Mouse (Mus musculus) C2C12 (cell line): ENCODE data around the gene Elmsan1. TPM values are rescaled to one million over a fixed set of nuclear protein-coding genes. Genes with fewer than 3 reads are reported as not detected.

Experiments
- H3K27me3 ChIP-seq: one replicate; pipeline ENCODE4 v1.6.1; 2011; ENCODE audit not compliant: control insufficient read depth, insufficient read depth, insufficient read length
- H3K36me3 ChIP-seq: one replicate; pipeline ENCODE4 v1.6.1; 2011; ENCODE audit not compliant: control insufficient read depth, insufficient read depth
- H3K4me3 ChIP-seq: one replicate; pipeline ENCODE4 v1.5.1; 2011; ENCODE audit warnings: mild to moderate bottlenecking, control low read depth; ENCODE audit not compliant: poor library complexity, insufficient read depth, severe bottlenecking
- H3K79me2 ChIP-seq: one replicate; pipeline ENCODE4 v1.6.1; 2011; ENCODE audit not compliant: control insufficient read depth, insufficient read depth
- H3K79me3 ChIP-seq: one replicate; pipeline ENCODE4 v1.6.1; 2011; ENCODE audit warnings: low read depth, control low read depth
- H3ac ChIP-seq: one replicate; pipeline ENCODE3; 2011; ENCODE audit warnings: low read depth; ENCODE audit not compliant: control insufficient read depth, insufficient read length
- CEBPB ChIP-seq: IDR thresholded peaks from one replicate; pipeline ENCODE4 v1.6.1; 2011; ENCODE audit warnings: low read depth, mild to moderate bottlenecking, control low read depth, moderate library complexity
- CTCF ChIP-seq: IDR thresholded peaks from one replicate; pipeline ENCODE4 v1.5.1; 2011; ENCODE audit not compliant: control insufficient read depth, insufficient read depth, insufficient read length
- FOSL1 ChIP-seq: IDR thresholded peaks from one replicate; pipeline ENCODE4 v1.8.0; 2011; ENCODE audit warnings: mild to moderate bottlenecking, low read length; ENCODE audit not compliant: poor library complexity, insufficient read depth, severe bottlenecking
- MAX ChIP-seq: IDR thresholded peaks from one replicate; pipeline ENCODE4 v1.6.1; 2011; ENCODE audit warnings: mild to moderate bottlenecking, control low read depth
- MYOD1 ChIP-seq: IDR thresholded peaks from one replicate; pipeline ENCODE4 v1.6.1; 2011; ENCODE audit warnings: low read depth; ENCODE audit not compliant: control insufficient read depth, insufficient read length
- MYOG ChIP-seq: IDR thresholded peaks from one replicate; pipeline ENCODE4 v1.6.1; 2011; ENCODE audit not compliant: control insufficient read depth, insufficient read length; ENCODE audit errors: extremely low read depth
- USF1 ChIP-seq: IDR thresholded peaks from one replicate; pipeline ENCODE4 v1.6.1; 2011; ENCODE audit warnings: low read depth, mild to moderate bottlenecking, control low read depth, moderate library complexity
- polyA plus RNA-seq: library from polyadenylated mRNA; unstranded; fragments of >200 nt; fragmentation: generic; extraction: Trizol; gene quantifications from one replicate; pipeline ENCODE4 v1.2.1, GENCODE M21; 2012; ENCODE audit warnings: missing spikeins

Gene Elmsan1
- polyA plus RNA-seq, 1 experiment, result 6.5 TPM

DNA sequence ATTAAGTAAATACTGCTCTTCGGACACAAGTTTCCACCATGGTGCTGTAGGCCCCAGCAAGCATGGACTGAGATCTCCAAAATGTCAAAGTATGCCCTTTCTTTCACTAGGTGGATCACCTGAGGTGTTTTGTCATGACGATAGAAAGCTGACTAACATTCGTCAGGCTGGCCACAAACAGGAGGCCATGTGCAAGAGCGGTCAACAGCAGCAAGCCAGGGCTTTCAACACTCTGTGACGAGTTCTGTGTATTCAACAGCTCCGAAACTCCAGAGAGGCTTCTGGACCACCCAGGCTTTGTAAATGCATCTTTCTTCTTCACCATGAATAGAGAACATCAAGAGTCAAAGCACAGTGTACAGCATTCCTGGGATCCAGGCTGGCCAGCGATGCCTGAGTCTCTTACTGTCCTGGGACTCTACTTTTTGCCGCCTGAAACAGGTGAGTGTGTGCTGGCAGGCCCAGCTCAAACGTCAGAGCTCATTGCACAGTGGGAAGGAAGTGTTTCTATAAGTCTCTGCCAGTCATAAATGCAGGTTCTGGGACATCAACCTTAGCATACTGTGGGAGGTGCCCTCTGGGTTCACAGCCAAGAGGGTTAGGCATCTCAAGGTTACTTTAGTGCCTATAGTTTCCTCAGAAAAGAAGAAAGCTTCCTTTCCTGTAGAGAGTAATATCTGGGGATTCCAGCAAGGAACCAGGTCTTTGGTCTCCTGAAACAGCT lies 7.6 kb upstream of the Elmsan1 start:
- Histone ChIP-seq H3K27me3 (no peaks in the 10 kb centered on the region), H3K36me3 (no peaks in the 10 kb centered on the region), H3K4me3 (no peak overlapping the region), H3ac (no peak overlapping the region), H3K79me2 (no peaks in the 10 kb centered on the region), H3K79me3 (no peaks in the 10 kb centered on the region)
- TF ChIP-seq CEBPB (no peak), MYOG (no peak), USF1 (no peak), MAX (no peak), FOSL1 (no peak), CTCF (no peak), MYOD1 (no peak)

- H3K36me3 ChIP-seq, result no peaks in the 10 kb centered on the region
- H3K79me3 ChIP-seq, result peaks cover 4% of the 10 kb centered on the region
- peak overlapping the region; percentile 16 for H3ac ChIP-seq
- no peak for TF ChIP-seq MYOD1
- TF ChIP-seq USF1, result peak; percentile 89
- peak; percentile 23 for TF ChIP-seq MAX
- no peak for TF ChIP-seq FOSL1
- no peak for TF ChIP-seq MYOG
- peaks cover 19% of the 10 kb centered on the region for H3K79me2 ChIP-seq
- no peaks in the 10 kb centered on the region for H3K27me3 ChIP-seq
- peak overlapping the region; percentile 15 for H3K4me3 ChIP-seq
These were observed 3.8 kb upstream of the Elmsan1 start for GRCm38 (mm10) chr12:84222405-84222961.

DNA sequence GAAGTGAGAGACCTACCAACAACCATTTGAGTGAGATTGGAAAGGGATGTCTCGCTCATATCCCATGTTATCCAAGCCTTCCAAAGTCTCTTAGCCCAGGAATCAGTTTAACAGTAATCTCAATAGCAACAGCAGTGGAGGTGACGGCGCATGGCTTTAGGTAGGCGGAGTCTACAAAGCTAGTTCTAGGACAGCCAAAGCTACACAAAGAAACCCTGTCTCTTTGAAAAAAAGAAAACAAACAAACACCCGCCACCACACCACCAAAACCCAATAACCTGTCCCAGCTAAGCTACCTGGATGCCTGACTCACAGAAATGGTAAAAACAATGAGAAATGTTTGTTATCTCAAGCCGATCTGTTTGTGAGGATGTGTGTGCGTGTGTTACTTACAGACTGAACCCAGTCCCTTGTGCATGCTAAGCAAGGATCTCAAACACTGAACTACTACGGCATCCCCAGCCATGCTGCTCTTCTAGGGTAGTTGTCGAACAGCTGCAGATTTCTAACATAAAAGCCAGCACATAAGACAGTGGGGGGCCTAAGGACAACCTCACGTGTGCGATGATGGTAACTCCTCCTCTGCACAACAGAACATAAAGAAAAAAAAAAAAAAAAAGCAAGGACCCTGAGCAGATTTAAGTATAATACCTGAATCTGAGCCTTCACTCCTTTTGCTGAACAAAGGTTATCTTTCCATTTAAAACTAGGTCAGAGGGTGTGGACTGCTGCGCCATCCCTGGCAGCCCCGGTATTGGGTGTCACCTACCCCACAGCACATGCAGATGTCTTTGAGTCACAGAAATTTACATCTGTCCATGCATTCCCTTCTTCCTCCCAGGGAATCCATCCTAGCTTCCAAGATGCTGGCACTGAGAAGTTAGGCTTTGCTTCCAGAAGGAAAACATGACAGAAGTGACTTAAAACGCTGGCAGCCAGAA lies 2.5 kb upstream of the Elmsan1 start:
- H3K36me3 ChIP-seq, result no peaks in the 10 kb centered on the region
- TF ChIP-seq MYOG (no peak), FOSL1 (no peak), USF1 (no peak), CEBPB (no peak), CTCF (no peak), MYOD1 (no peak), MAX (no peak)
- H3K4me3 ChIP-seq, result no peak overlapping the region
- no peak overlapping the region for H3ac ChIP-seq
- peaks cover 14% of the 10 kb centered on the region for H3K79me3 ChIP-seq
- peaks cover 32% of the 10 kb centered on the region for H3K79me2 ChIP-seq
- H3K27me3 ChIP-seq, result no peaks in the 10 kb centered on the region

GRCm38 (mm10) chr12:84220515-84220914 lies 1.8 kb upstream of the Elmsan1 start:
- Histone ChIP-seq H3K79me3 (peaks cover 16% of the 10 kb centered on the region), H3K79me2 (peaks cover 39% of the 10 kb centered on the region), H3ac (no peak overlapping the region), H3K36me3 (no peaks in the 10 kb centered on the region), H3K27me3 (no peaks in the 10 kb centered on the region), H3K4me3 (no peak overlapping the region)
- TF ChIP-seq USF1 (no peak), FOSL1 (no peak), CEBPB (no peak), CTCF (no peak), MYOD1 (no peak), MAX (no peak)

DNA sequence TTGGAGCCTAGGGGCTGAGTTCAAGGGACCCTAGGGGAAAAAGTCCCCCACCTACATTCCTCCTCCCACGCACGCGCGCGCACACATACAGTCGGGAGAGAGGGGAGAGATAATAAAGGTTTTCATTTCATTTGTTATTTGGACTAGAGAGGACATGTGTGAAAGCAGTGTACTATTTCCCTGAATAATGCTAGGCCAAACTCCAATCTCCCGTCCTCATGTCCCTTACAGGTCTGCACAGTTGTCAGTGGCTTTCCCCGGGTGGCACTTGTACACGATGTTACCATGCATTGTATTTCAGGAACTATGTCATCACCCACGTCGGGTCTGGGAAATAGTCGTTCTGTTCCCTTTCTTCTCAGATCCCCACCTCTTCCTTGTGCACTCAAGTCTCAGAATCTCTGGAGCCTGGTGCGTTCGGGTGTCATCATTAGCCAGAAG lies 460 bp upstream of the Elmsan1 start:
- TF ChIP-seq FOSL1 (no peak), USF1 (no peak), CEBPB (no peak), MYOD1 (no peak), CTCF (no peak), MAX (no peak), MYOG (no peak)
- H3K79me3 ChIP-seq, result peaks cover 26% of the 10 kb centered on the region

More for the DNA sequence above, 460 bp upstream of the Elmsan1 start:
- H3K27me3 ChIP-seq, result no peaks in the 10 kb centered on the region
- H3K79me2 ChIP-seq, result peaks cover 52% of the 10 kb centered on the region
- peak overlapping the region; percentile 98 for H3ac ChIP-seq
- peak overlapping the region; percentile 74 for H3K4me3 ChIP-seq
- no peaks in the 10 kb centered on the region for H3K36me3 ChIP-seq
